Mouse (Mus musculus) layer of hippocampus, postnatal 36 days (tissue): ENCODE results near the gene Tspyl3. TPM values are rescaled to one million over a fixed set of nuclear protein-coding genes. Genes with fewer than 3 reads are reported as not detected.
"Not testable (repeated sequence)": the region's sequence is repeated elsewhere in the genome, so short reads cannot be mapped to it uniquely, and the experiment has no call there.

Experiments
- DNase-seq, 2 experiments: peaks; one replicate each; pipeline ENCODE4 v3.0.0; 2022
- total RNA-seq, 2 experiments: library from RNA; stranded (reverse); gene quantifications; 2 replicates each; pipeline ENCODE4 v1.2.3; 2021

Tspyl3 gene
- total RNA-seq, result 10 to 100 TPM; 23.0 to 23.1 TPM

DNA sequence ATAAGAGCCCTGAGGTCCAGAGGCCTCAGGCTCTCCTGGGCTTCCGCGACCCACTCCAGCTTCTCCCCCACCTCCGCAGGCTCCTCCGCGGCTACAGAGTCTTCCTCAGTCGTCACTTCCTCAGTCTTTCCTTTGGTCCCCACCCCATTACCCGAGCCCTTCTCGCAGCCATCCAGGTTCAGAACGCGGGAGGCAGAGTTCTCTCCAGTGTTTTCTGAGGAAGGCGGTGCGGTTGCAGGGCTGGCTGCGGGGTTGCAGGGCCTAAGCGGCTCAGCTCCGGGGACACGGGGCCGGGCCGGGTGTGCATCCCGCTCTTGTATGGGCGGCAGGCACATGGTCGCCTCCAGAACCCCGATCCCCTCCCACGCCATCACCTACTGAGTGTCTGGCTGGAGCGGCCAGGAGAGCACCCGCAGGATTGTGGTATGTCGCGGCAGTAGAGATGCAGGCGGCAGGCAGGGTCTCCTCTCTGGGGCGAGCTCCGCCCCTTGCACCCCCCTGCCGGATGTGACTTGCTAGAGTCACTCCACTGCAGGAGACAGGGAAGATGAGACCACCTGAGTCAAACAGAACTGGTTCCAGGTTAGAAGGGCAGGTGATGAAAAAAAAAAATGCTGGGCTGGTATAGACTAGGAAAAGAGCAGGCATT is at the start of gene Tspyl3:
Tspyl3 (minus strand) TSS at position 496 of the 649 bp plus-strand sequence.
- DNase-seq, result peak; percentile 47 to 54

GRCm38 (mm10) chr2:153274919-153275247 is 49.6 kb upstream of the Tspyl3 start:
- no peak for DNase-seq

GRCm38 (mm10) chr2:153274200-153274918 is 49.1 kb upstream of the Tspyl3 start:
- not testable (repeated sequence) for DNase-seq

DNA sequence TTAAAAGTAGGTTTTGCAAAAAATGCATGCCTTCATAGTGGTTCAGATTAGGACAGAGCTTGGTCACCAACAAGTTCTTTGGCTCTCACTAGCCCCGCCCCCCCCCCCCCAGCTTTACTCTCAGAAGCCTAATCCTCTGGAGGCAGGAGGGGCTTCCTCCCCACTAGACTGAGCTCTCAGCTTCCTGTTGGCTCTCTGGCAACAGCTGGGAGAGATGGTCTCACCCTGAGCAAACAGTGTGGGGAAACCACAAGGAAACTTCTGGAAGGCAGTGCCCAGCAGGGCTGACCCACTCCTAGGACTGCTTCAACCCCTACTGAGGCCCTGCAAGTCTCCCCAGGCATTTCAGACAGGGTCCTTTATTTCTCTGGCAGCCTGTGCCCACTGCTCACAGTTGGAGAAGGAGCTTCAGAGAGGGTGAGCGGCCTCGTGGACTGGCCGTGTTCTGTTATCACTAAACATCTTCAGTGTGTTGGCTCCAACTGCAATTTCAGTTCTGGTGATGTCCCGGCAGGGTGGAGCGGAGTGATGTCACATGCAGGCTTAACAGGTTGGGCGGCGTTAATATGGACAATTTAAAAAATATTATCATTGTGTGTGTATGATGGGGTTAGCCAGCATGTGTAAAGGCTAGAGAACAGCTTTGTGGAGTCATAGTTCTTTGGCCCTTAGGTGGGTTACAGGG is 45.1 kb upstream of the Tspyl3 start:
- not testable (repeated sequence) for DNase-seq

GRCm38 (mm10) chr2:153267331-153267730 is 42.1 kb upstream of the Tspyl3 start:
- DNase-seq, result no peak

GRCm38 (mm10) chr2:153263053-153263452 is 37.8 kb upstream of the Tspyl3 start:
- no peak for DNase-seq

GRCm38 (mm10) chr2:153259864-153260674 is 34.8 kb upstream of the Tspyl3 start:
- DNase-seq, result no peak

DNA sequence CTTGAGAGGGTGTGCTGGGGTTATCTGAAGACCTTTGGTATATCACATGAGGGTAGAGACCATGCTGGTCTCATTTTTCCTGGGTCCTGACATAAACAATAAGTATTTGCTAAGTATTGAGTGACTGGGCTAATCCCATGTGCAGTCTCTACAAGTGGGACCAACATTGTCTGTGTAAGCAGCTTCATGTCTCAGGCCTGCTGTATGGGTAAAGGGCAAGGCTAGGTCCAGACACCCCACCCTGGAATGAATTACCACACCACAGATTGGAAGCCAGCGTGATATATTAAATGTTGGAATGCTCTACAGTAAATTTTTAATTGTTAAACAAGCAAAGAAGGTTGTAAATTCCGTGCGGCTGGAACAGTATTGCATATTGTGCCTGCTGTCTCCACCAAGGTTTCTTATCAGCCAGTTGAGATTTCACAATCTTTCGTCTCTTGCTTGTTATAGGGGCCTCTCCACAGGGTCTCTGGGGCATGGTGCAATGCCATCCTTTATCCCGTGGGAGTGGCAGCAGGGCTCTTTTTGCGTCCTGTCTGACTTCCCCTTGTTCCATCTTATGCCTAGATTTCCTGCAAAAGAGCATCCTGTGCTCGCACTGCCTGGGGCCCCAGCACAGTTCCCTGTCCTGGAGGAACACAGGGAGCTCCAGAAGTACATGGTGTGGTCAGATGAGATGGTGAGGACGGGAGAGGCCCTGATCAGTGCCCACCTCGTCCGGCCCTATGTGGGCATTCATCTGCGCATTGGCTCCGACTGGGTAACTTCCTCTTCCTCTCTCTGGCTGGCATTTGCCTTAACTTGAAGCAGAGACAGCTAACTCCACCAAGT is 34.0 kb upstream of the Tspyl3 start:
- DNase-seq, result no peak

GRCm38 (mm10) chr2:153256604-153257003 is 31.4 kb upstream of the Tspyl3 start:
- DNase-seq, result no peak

- DNase-seq, result no peak
These were observed 24.5 kb upstream of the Tspyl3 start for GRCm38 (mm10) chr2:153249751-153250150.

DNA sequence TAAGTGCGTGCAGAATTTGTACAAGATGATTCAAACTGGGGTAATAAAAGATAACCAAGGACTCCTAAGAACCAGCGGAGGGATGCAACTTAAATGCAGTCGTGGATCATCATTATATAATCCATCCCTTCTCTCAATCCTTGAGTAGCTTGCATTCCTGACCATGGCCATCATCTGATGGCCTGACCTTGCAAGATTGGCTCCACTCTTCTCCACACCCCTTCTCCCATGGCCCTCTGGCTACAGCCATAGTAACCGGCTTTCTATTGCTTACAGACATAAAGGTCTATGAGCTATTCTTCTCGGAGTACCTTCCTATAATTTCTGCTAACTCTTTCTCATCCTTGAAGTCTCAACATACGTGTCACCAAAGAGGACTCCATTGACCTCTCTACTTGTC is 16.9 kb upstream of the Tspyl3 start:
- DNase-seq, result no peak

- DNase-seq, result peak; percentile 83 to 85
These were observed 16.2 kb upstream of the Tspyl3 start, which contains the start of the genes Plagl2 and Pofut1 for GRCm38 (mm10) chr2:153241250-153242014. Plagl2 (minus strand) TSS chr2:153241426. Pofut1 (plus strand) TSS chr2:153241533.

GRCm38 (mm10) chr2:153240701-153241235 is 15.5 kb upstream of the Tspyl3 start:
- no peak for DNase-seq

DNA sequence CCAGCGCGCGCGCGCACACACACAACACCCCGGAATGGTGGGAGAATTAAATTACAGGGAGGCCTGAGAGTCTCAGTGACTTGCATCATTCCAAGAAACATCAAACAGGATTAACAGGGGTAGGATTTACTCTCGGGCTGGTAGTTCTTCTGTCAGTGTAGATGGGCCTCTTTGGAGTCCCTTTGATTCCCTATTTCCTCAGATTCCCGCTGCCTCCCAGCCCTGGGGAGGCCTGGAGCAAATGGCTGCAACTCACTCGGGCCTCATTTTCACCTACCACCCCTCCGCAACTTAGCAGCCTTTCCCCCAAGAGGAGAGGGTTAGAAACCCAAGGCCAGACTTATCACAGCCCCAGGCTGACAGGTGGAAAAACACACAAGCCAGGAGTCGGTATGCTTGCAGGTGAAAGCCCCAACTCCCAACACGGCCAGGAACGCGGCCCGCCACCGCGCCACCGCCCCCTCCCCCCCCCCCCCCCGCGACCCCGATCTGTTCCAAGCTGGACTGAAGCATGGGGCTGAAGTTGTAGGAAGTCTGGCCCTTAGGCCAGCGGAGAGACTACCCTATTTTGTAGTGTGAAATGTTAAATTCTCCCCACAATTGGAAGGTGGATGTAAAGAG is 14.7 kb upstream of the Tspyl3 start:
- no peak for DNase-seq

DNA sequence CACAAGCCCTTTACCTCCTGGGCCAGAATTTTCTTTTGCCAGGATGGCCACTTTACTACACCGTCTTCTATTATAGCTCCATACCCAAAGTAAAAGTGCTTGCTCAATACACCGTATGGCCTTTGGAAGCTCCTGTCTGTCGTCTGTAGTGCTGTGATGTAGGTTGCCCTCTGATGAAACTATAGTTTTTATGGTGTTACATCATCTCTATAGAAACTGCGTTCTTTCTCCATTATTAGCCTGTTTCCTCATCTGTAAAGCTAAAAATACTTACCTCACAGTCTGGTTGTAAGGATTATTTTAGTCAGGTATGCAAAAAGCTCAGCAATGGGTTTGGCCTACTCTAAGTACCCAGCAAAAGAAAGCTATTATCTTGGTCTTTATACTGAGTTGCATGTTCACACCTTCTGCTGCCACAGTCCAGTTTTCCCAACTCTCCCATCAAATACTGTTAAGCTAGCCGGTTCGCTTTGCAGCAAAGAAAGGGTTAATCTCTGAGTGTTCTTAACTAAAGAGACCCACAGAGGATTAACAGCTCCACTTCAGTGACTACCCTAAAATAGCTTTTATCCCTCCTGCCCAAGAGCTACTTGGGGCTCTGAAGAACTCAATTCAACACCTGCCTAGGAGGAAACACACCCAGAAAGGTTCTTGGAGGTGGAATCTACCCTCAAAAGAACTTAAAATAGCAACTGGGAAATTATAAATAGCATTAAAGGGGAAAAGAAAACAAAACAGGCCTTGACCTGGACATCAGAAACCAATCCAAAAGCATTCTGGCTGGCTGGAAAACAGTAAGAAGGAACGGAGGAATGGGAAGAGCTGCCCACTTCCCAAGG is 14.0 kb upstream of the Tspyl3 start:
- DNase-seq, result no peak

DNA sequence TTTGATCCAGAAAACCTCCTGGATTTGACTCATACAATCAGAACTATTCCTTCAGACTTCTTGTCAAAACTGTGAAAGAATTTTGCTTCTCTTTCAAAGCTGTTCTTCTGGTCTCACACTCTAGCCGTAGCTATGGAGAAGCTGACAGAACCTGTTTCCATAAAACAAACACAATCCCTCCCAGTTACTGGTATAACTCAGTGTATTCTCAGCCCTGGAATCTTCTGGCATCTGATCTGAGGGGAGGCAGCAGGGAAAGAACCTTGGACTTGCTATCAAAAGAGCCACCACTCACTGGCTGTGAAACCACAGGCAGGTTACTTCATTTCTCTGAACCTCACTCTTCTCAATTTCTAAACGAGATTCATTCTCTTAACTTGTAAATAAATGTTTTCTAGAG is 13.2 kb upstream of the Tspyl3 start:
- no peak for DNase-seq

GRCm38 (mm10) chr2:153237891-153238290 is 12.7 kb upstream of the Tspyl3 start:
- no peak for DNase-seq

DNA sequence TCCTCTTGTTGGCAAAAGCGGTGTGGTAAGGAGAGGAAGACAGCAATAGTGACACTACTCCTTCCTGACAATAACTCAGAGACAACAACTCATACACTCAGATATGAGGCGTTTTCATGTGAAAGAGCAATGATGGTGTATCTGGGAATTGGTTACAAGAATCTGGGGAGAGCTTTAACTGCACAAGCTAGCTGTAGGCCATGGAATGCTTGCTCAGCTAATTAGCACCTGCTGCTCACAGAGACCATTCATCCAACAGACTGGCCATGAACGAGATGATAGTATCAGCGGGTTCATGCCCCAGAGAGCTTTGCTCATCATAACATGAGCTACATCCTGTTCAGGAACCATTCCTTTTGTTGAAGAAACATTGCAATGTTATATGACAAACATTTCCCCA is 12.0 kb upstream of the Tspyl3 start:
- no peak for DNase-seq

- DNase-seq, result no peak
These were observed 3.3 kb upstream of the Tspyl3 start for GRCm38 (mm10) chr2:153228523-153228922.
